In the genomic region with DNA sequence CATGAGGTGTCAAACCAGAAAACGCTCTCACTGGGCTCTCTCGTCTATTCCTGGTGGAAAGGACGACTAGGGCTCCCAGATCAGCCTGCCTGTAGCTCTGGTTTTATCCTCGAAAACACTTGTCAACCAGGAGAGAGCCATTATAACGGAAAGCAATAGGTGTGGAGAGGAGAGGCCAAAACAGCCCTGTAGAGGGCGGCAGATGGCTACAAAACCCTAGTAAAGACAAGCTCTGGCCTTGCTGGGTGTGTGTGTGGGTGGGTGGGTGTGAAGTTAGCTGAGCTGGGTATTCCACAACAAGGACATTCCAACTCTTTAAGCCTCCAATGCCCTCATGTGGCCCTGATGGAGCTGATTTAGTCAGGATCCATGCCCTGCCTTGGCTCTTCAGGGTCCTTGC, we compare ENCODE assay signal across 8 mouse cellular contexts. TPM values are rescaled to one million over a fixed set of nuclear protein-coding genes. Genes with fewer than 3 reads are reported as not detected.
DNase-seq lines count a peak whose midpoint lies in the region; ATAC-seq lines count a peak whose summit lies in the region.

No protein-coding gene starts in this region.

- DNase-seq in adrenal gland, postnatal 10 days = peak; percentile 58
- no peak for DNase-seq in adrenal gland, adult 18-20 months (ENCODE audit: low spot score in 2 of 2)
- peak; percentile 58 for DNase-seq in liver
- no peak for DNase-seq in liver, embryonic 11.5 days (ENCODE audit: low spot score)
- DNase-seq in cerebellum, adult 9-11 months = peak; percentile 67
- DNase-seq in gastrocnemius, postnatal 4 days (ENCODE audit: low spot score in 2 of 2) = no peak

- H3K9ac ChIP-seq in liver, embryonic 11.5 days (ENCODE audit: low read depth, low read length) = no peak overlapping the region
- H3K9ac ChIP-seq in hindbrain, embryonic 16.5 days (ENCODE audit: low read depth, low read length) = no peak overlapping the region

- 71% methylated on average over 6 of the region's 6 CpGs for WGBS in liver, embryonic 11.5 days
- 59% methylated on average over 6 of the region's 6 CpGs for WGBS in hindbrain, embryonic 16.5 days

- ATAC-seq in liver, embryonic 11.5 days (replicated peaks; ENCODE audit: low FRiP score) = no peak; the same call in 1 of the 2 replicates
- ATAC-seq in hindbrain, embryonic 16.5 days = peak; percentile 60; the same call in 1 of the 2 replicates
- 0 out of 2 replicates have a peak, but pooled peaks have one; percentile 33 for ATAC-seq in megakaryocyte-erythroid progenitor cell, adult 5-6 weeks (replicated peaks; ENCODE audit: low FRiP score, low TSS enrichment, poor library complexity, severe bottlenecking)

- no peak overlapping the region for H3K4me2 ChIP-seq in liver, embryonic 11.5 days
- H3K4me2 ChIP-seq in hindbrain, embryonic 16.5 days (ENCODE audit: low read length) = no peak overlapping the region

- H3K27me3 ChIP-seq in liver, embryonic 11.5 days (replicated peaks; ENCODE audit: control insufficient read depth, insufficient read depth, low read length) = no peaks in the 10 kb centered on the region
- H3K27me3 ChIP-seq in hindbrain, embryonic 16.5 days (replicated peaks; ENCODE audit: control insufficient read depth, insufficient read depth, low read length) = no peaks in the 10 kb centered on the region

- H3K9me3 ChIP-seq in liver, embryonic 11.5 days (ENCODE audit: control insufficient read depth, low read length) = no peaks in the 10 kb centered on the region
- H3K9me3 ChIP-seq in hindbrain, embryonic 16.5 days (ENCODE audit: control insufficient read depth, low read length) = no peaks in the 10 kb centered on the region

- peaks cover 31% of the 10 kb centered on the region for H3K4me1 ChIP-seq in liver, embryonic 11.5 days (replicated peaks; ENCODE audit: control insufficient read depth, insufficient read depth, low read length)
- no peaks in the 10 kb centered on the region for H3K4me1 ChIP-seq in hindbrain, embryonic 16.5 days (ENCODE audit: control insufficient read depth, insufficient read depth, low read depth, low read length)

- H3K27ac ChIP-seq in liver, embryonic 11.5 days (ENCODE audit: low read depth, low read length) = no peak overlapping the region; the same call in 1 of the 2 replicates
- no peak overlapping the region for H3K27ac ChIP-seq in hindbrain, embryonic 16.5 days (ENCODE audit: low read depth, low read length)

- no peak overlapping the region for H3K4me3 ChIP-seq in liver, embryonic 11.5 days (ENCODE audit: low read depth, low read length)
- no peak overlapping the region for H3K4me3 ChIP-seq in hindbrain, embryonic 16.5 days (ENCODE audit: low read length)

- peaks cover 52% of the 10 kb centered on the region for H3K36me3 ChIP-seq in liver, embryonic 11.5 days (ENCODE audit: control insufficient read depth, insufficient read depth, low read length)
- H3K36me3 ChIP-seq in hindbrain, embryonic 16.5 days (ENCODE audit: control insufficient read depth, insufficient read depth, low read length) = peaks cover 25% of the 10 kb centered on the region

RNA-seq across cellular contexts. Expression of a gene that starts 9.4 kb away (rescaled TPM):
- 10 to 100 TPM; 49.1 to 51.4 TPM for total RNA-seq in adrenal gland, postnatal 10 days (2021)
- 10 to 100 TPM; 64.0 to 70.2 TPM for total RNA-seq in adrenal gland, adult 18-20 months (2021)
- 21.1 and 23.7 TPM in 2 replicates for polyA plus RNA-seq in liver, embryonic 11.5 days (2014; fragmentation: Nextera tagmentation; extraction: Ambion mirVana)
- 7.4 and 10.1 TPM in 2 replicates for polyA plus RNA-seq in hindbrain, embryonic 16.5 days (2015; fragmentation: Nextera tagmentation; extraction: Ambion mirVana)
- 44.1 and 46.9 TPM in 2 replicates for total RNA-seq in megakaryocyte-erythroid progenitor cell, adult 5-6 weeks (2014; fragmentation: Nextera tagmentation)
- 26.7 and 46.7 TPM in 2 replicates for total RNA-seq in megakaryocyte-erythroid progenitor cell, adult 5-6 weeks (2017)
- 10 to 100 TPM; 45.0 to 47.9 TPM for total RNA-seq in gastrocnemius, postnatal 4 days (2021)

RNA-seq across cellular contexts. Expression of a gene that starts 14.1 kb away (rescaled TPM):
- 1 to 10 TPM in 1 of 2 experiments, under 1 TPM in 1; 0.88 to 1.2 TPM for total RNA-seq in adrenal gland, postnatal 10 days (2021)
- total RNA-seq in adrenal gland, adult 18-20 months (2021) = not detected
- 1.6 and 2.6 TPM in 2 replicates for polyA plus RNA-seq in liver, embryonic 11.5 days (2014; fragmentation: Nextera tagmentation; extraction: Ambion mirVana)
- polyA plus RNA-seq in hindbrain, embryonic 16.5 days (2015; fragmentation: Nextera tagmentation; extraction: Ambion mirVana) = 8.7 and 9.5 TPM in 2 replicates
- not detected in 2 replicates for total RNA-seq in megakaryocyte-erythroid progenitor cell, adult 5-6 weeks (2014; fragmentation: Nextera tagmentation)
- total RNA-seq in megakaryocyte-erythroid progenitor cell, adult 5-6 weeks (2017) = not detected in 2 replicates
- 1 to 10 TPM; 3.5 to 4.0 TPM for total RNA-seq in gastrocnemius, postnatal 4 days (2021)

RNA-seq across cellular contexts. Expression of a gene that starts 28.1 kb away (rescaled TPM):
- 1 to 10 TPM; 2.3 to 3.7 TPM for total RNA-seq in adrenal gland, postnatal 10 days (2021)
- total RNA-seq in adrenal gland, adult 18-20 months (2021) = 1 to 10 TPM; 2.0 to 2.5 TPM
- 1.1 and 1.2 TPM in 2 replicates for polyA plus RNA-seq in liver, embryonic 11.5 days (2014; fragmentation: Nextera tagmentation; extraction: Ambion mirVana)
- 40.0 and 44.3 TPM in 2 replicates for polyA plus RNA-seq in hindbrain, embryonic 16.5 days (2015; fragmentation: Nextera tagmentation; extraction: Ambion mirVana)
- not detected in 2 replicates for total RNA-seq in megakaryocyte-erythroid progenitor cell, adult 5-6 weeks (2014; fragmentation: Nextera tagmentation)
- not detected in 2 replicates for total RNA-seq in megakaryocyte-erythroid progenitor cell, adult 5-6 weeks (2017)
- total RNA-seq in gastrocnemius, postnatal 4 days (2021) = 10 to 100 TPM; 23.1 to 24.4 TPM

RNA-seq across cellular contexts. Expression of a gene that starts 29.7 kb away (rescaled TPM):
- total RNA-seq in adrenal gland, postnatal 10 days (2021) = 1 to 10 TPM in 1 of 2 experiments, under 1 TPM in 1; 0.97 to 2.0 TPM
- total RNA-seq in adrenal gland, adult 18-20 months (2021) = under 1 TPM in 1 of 2 experiments, not detected in 1; 0.35 TPM
- polyA plus RNA-seq in liver, embryonic 11.5 days (2014; fragmentation: Nextera tagmentation; extraction: Ambion mirVana) = 0.43 and 0.48 TPM in 2 replicates
- 0.58 and 2.8 TPM in 2 replicates for polyA plus RNA-seq in hindbrain, embryonic 16.5 days (2015; fragmentation: Nextera tagmentation; extraction: Ambion mirVana)
- total RNA-seq in megakaryocyte-erythroid progenitor cell, adult 5-6 weeks (2014; fragmentation: Nextera tagmentation) = 0.15 and 1.2 TPM in 2 replicates
- total RNA-seq in megakaryocyte-erythroid progenitor cell, adult 5-6 weeks (2017) = 2.3 TPM in 1 of 2 replicates, not detected in the other
- 1 to 10 TPM; 4.6 to 9.3 TPM for total RNA-seq in gastrocnemius, postnatal 4 days (2021)

RNA-seq across cellular contexts. Expression of a gene that starts 41.4 kb away (rescaled TPM):
- total RNA-seq in adrenal gland, postnatal 10 days (2021) = 100 to 1,000 TPM; 203 to 216 TPM
- total RNA-seq in adrenal gland, adult 18-20 months (2021) = 100 to 1,000 TPM; 185 to 205 TPM
- 281 and 298 TPM in 2 replicates for polyA plus RNA-seq in liver, embryonic 11.5 days (2014; fragmentation: Nextera tagmentation; extraction: Ambion mirVana)
- polyA plus RNA-seq in hindbrain, embryonic 16.5 days (2015; fragmentation: Nextera tagmentation; extraction: Ambion mirVana) = 284 and 297 TPM in 2 replicates
- total RNA-seq in megakaryocyte-erythroid progenitor cell, adult 5-6 weeks (2014; fragmentation: Nextera tagmentation) = 127 and 153 TPM in 2 replicates
- total RNA-seq in megakaryocyte-erythroid progenitor cell, adult 5-6 weeks (2017) = 56.3 and 64.1 TPM in 2 replicates
- 100 to 1,000 TPM; 168 to 177 TPM for total RNA-seq in gastrocnemius, postnatal 4 days (2021)

Comparison
In these comparisons a context has a peak if more than half of its experiments do, and no peak if none do; other contexts are left out.
1. DNase-seq: peak in adrenal gland, postnatal 10 days (single experiment), liver (single experiment) and cerebellum, adult 9-11 months (single experiment); none in adrenal gland, adult 18-20 months (0 of 2), liver, embryonic 11.5 days (single experiment) and gastrocnemius, postnatal 4 days (0 of 2).
2. RNA of a gene that starts 28.1 kb away (total RNA-seq): 23.1 to 24.4 TPM in gastrocnemius, postnatal 4 days; 2.3 to 3.7 TPM in adrenal gland, postnatal 10 days, 2.0 to 2.5 TPM in adrenal gland, adult 18-20 months and not detected in megakaryocyte-erythroid progenitor cell, adult 5-6 weeks; every median in the first group is over 4 times any median in the second.